ENCODE assay signal across 12 mouse cellular contexts in genomic region chr8:87860905-87861304, GRCm38 (mm10).
DNase-seq lines count a peak whose midpoint lies in the region; ATAC-seq lines count a peak whose summit lies in the region.
"Had no signal": no experiment of that assay in that cellular context is flagged by ENCODE, and none has a peak within 500 bp of the region (broad histone marks: within the 10 kb centered on the region; RNA-seq: fewer than 3 reads in every experiment).

No protein-coding gene starts in this region.

- intact Hi-C loops in left cerebral cortex, postnatal 10 days (cut with DNase I) = no loop called here

- H3K36me3 ChIP-seq in forebrain, embryonic 14.5 days (ENCODE audit: control insufficient read depth, insufficient read depth, low read length) = 0 out of 2 replicates have a peak, but pooled peaks cover 3% of the 10 kb centered on the region
- no peaks in the 10 kb centered on the region for H3K36me3 ChIP-seq in forebrain, embryonic 16.5 days (ENCODE audit: control insufficient read depth, insufficient read depth)
- peaks cover 22% of the 10 kb centered on the region for H3K36me3 ChIP-seq in limb, embryonic 13.5 days
- no peaks in the 10 kb centered on the region for H3K36me3 ChIP-seq in stomach, embryonic 16.5 days (ENCODE audit: control insufficient read depth, insufficient read depth, low read length)
- H3K36me3 ChIP-seq: G1E; heart, embryonic 15.5 days had no signal

- H3K27me3 ChIP-seq in forebrain, embryonic 14.5 days (replicated peaks; ENCODE audit: control insufficient read depth, insufficient read depth, low read length) = no peaks in the 10 kb centered on the region
- no peaks in the 10 kb centered on the region for H3K27me3 ChIP-seq in forebrain, embryonic 16.5 days (replicated peaks; ENCODE audit: control insufficient read depth, insufficient read depth, low read length)
- no peaks in the 10 kb centered on the region for H3K27me3 ChIP-seq in limb, embryonic 13.5 days
- no peaks in the 10 kb centered on the region for H3K27me3 ChIP-seq in stomach, embryonic 16.5 days (ENCODE audit: control insufficient read depth, insufficient read depth, low read length)
- H3K27me3 ChIP-seq: heart, embryonic 15.5 days had no signal

- no peak overlapping the region for H3K9ac ChIP-seq in forebrain, embryonic 14.5 days (ENCODE audit: low read length)
- no peak overlapping the region for H3K9ac ChIP-seq in forebrain, embryonic 16.5 days (replicated peaks; ENCODE audit: low read depth, low read length)
- peak overlapping the region; percentile 43; the same call in 1 of the 2 replicates for H3K9ac ChIP-seq in limb, embryonic 13.5 days
- no peak overlapping the region for H3K9ac ChIP-seq in stomach, embryonic 16.5 days (ENCODE audit: low read length)
- H3K9ac ChIP-seq: heart, embryonic 15.5 days had no signal

- peaks cover 26% of the 10 kb centered on the region for H3K4me1 ChIP-seq in forebrain, embryonic 14.5 days (ENCODE audit: control insufficient read depth, insufficient read depth, low read length)
- H3K4me1 ChIP-seq in forebrain, embryonic 16.5 days (replicated peaks; ENCODE audit: control insufficient read depth, insufficient read depth, low read length) = peaks cover 12% of the 10 kb centered on the region
- peaks cover 72% of the 10 kb centered on the region for H3K4me1 ChIP-seq in limb, embryonic 13.5 days
- H3K4me1 ChIP-seq in stomach, embryonic 16.5 days (ENCODE audit: control insufficient read depth, insufficient read depth, low read length) = no peaks in the 10 kb centered on the region

- no peak overlapping the region for H3K4me3 ChIP-seq in forebrain, embryonic 14.5 days (ENCODE audit: low read depth, low read length)
- H3K4me3 ChIP-seq in forebrain, embryonic 16.5 days (replicated peaks; ENCODE audit: low read length) = no peak overlapping the region
- H3K4me3 ChIP-seq in limb, embryonic 13.5 days = peak overlapping the region; percentile 7
- no peak overlapping the region for H3K4me3 ChIP-seq in stomach, embryonic 16.5 days (replicated peaks; ENCODE audit: low read length)
- H3K4me3 ChIP-seq: heart, embryonic 15.5 days had no signal

- no peak for DNase-seq in forebrain, embryonic 14.5 days (ENCODE audit: low spot score)
- DNase-seq in layer of hippocampus, adult 9-11 months = peak; percentile 17
- DNase-seq in layer of hippocampus, postnatal 25 days (ENCODE audit: extremely low spot score in 1 of 2, low spot score in 1 of 2) = no peak
- no peak for DNase-seq in left cerebral cortex, postnatal 10 days (ENCODE audit: extremely low spot score in 1 of 2, low spot score in 2 of 2)
- DNase-seq: gastrocnemius, postnatal 36 days; left cerebral cortex, postnatal 4 days had no signal

- no peaks in the 10 kb centered on the region for H3K9me3 ChIP-seq in forebrain, embryonic 14.5 days (replicated peaks; ENCODE audit: control insufficient read depth, low read length)
- H3K9me3 ChIP-seq in forebrain, embryonic 16.5 days (ENCODE audit: control insufficient read depth, low read length) = no peaks in the 10 kb centered on the region
- H3K9me3 ChIP-seq in limb, embryonic 13.5 days = no peaks in the 10 kb centered on the region
- no peaks in the 10 kb centered on the region for H3K9me3 ChIP-seq in stomach, embryonic 16.5 days (replicated peaks; ENCODE audit: control insufficient read depth, low read length)
- H3K9me3 ChIP-seq: heart, embryonic 15.5 days had no signal

- 0 out of 2 replicates have a peak overlapping the region, but pooled peaks have one; percentile 46 for H3K27ac ChIP-seq in forebrain, embryonic 14.5 days (ENCODE audit: low read depth, low read length)
- no peak overlapping the region for H3K27ac ChIP-seq in forebrain, embryonic 16.5 days (ENCODE audit: low read length)
- H3K27ac ChIP-seq in limb, embryonic 13.5 days = peak overlapping the region; percentile 15; the same call in 1 of the 2 replicates
- H3K27ac ChIP-seq in stomach, embryonic 16.5 days (ENCODE audit: low read length) = no peak overlapping the region

- WGBS in forebrain, embryonic 14.5 days = 37% methylated on average over 6 of the region's 6 CpGs
- 24% methylated on average over 6 of the region's 6 CpGs for WGBS in forebrain, embryonic 16.5 days
- 19% methylated on average over 6 of the region's 6 CpGs for WGBS in limb, embryonic 13.5 days
- 64% methylated on average over 6 of the region's 6 CpGs for WGBS in stomach, embryonic 16.5 days

- ATAC-seq in forebrain, embryonic 14.5 days = no peak
- ATAC-seq in forebrain, embryonic 16.5 days = no peak
- ATAC-seq in limb, embryonic 13.5 days (ENCODE audit: low FRiP score, low read depth) = no peak
- no peak for ATAC-seq in stomach, embryonic 16.5 days (ENCODE audit: insufficient read depth, low FRiP score)
- ATAC-seq in erythroblast, adult 5-6 weeks (replicated peaks; ENCODE audit: low FRiP score, poor library complexity, severe bottlenecking) = no peak

- no peak overlapping the region for H3K4me2 ChIP-seq in forebrain, embryonic 14.5 days (ENCODE audit: low read length)
- H3K4me2 ChIP-seq in forebrain, embryonic 16.5 days (ENCODE audit: low read length) = no peak overlapping the region
- peak overlapping the region; percentile 48 for H3K4me2 ChIP-seq in limb, embryonic 13.5 days (replicated peaks)
- H3K4me2 ChIP-seq in stomach, embryonic 16.5 days (ENCODE audit: low read depth, low read length) = peak overlapping the region; percentile 30; the same call in 1 of the 2 replicates
- H3K4me2 ChIP-seq: heart, embryonic 15.5 days had no signal

Comparison
In these comparisons a context has a peak if more than half of its experiments do, and no peak if none do; other contexts are left out.
1. H3K27ac ChIP-seq: peak in forebrain, embryonic 14.5 days (single experiment) and limb, embryonic 13.5 days (single experiment); none in forebrain, embryonic 16.5 days (single experiment) and stomach, embryonic 16.5 days (single experiment).
2. H3K4me2 ChIP-seq: peak in limb, embryonic 13.5 days (single experiment) and stomach, embryonic 16.5 days (single experiment); none in forebrain, embryonic 14.5 days (single experiment) and forebrain, embryonic 16.5 days (single experiment).